Mouse (Mus musculus) kidney, adult 2 months (tissue): Measurements from ENCODE around the gene Siah2.

Source experiments
- CTCF ChIP-seq: fragments of 200-500 bp; conservative IDR thresholded peaks from 2 replicates; pipeline ENCODE4 v1.5.1; 2011; ENCODE audit warnings: low read depth, mild to moderate bottlenecking, control low read depth, low read length, moderate library complexity, mixed read lengths; ENCODE audit not compliant: insufficient read depth, insufficient read length
- POLR2A ChIP-seq: fragments of 200-500 bp; IDR thresholded peaks from one replicate; pipeline ENCODE4 v1.6.1; 2011; ENCODE audit warnings: low read depth, low read length, control low read depth

GRCm38 (mm10) chr3:58691374-58691939 lies 743 bp downstream of the Siah2 start:
- TF ChIP-seq POLR2A, result no peak
- 0 out of 2 replicates have a peak, but pooled peaks have one; percentile 7 for TF ChIP-seq CTCF
